Mouse (Mus musculus) embryonic facial prominence, embryonic 12.5 days (tissue): Measurements from ENCODE around the gene Tnnc2. TPM values are rescaled to one million over a fixed set of nuclear protein-coding genes. Genes with fewer than 3 reads are reported as not detected.

Experiments
- ATAC-seq: fragments of 200-750 bp; cut with Nextera tagmentation; 2 replicates; pipeline ENCODE4 v1.8.0; 2017; ENCODE audit not compliant: insufficient number of reproducible peaks, insufficient read depth, low FRiP score, low TSS enrichment
- H3K27ac ChIP-seq: fragments of 300-500 bp; sonication (generic); 2 replicates; pipeline ENCODE4 v1.5.1; 2016; ENCODE audit warnings: mild to moderate bottlenecking
- H3K27me3 ChIP-seq: fragments of 300-500 bp; sonication (generic); 2 replicates; pipeline ENCODE4 v1.6.1; 2016; ENCODE audit warnings: mild to moderate bottlenecking, moderate library complexity
- H3K36me3 ChIP-seq: fragments of 300-500 bp; sonication (generic); 2 replicates; pipeline ENCODE4 v1.6.1; 2016; ENCODE audit warnings: mild to moderate bottlenecking
- H3K4me1 ChIP-seq: fragments of 300-500 bp; sonication (generic); 2 replicates; pipeline ENCODE4 v1.6.1; 2016
- H3K4me2 ChIP-seq: fragments of 300-500 bp; sonication (generic); replicated peaks from 2 replicates; pipeline ENCODE4 v1.6.1; 2016; ENCODE audit warnings: mild to moderate bottlenecking, moderate library complexity
- H3K4me3 ChIP-seq: fragments of 300-500 bp; sonication (generic); 2 replicates; pipeline ENCODE4 v1.5.1; 2016; ENCODE audit warnings: mild to moderate bottlenecking
- H3K9ac ChIP-seq: fragments of 300-500 bp; sonication (generic); 2 replicates; pipeline ENCODE4 v1.6.1; 2016; ENCODE audit warnings: mild to moderate bottlenecking, moderate library complexity
- H3K9me3 ChIP-seq: fragments of 300-500 bp; sonication (generic); 2 replicates; pipeline ENCODE4 v1.6.1; 2016; ENCODE audit warnings: mild to moderate bottlenecking, moderate library complexity
- WGBS: fragments of 180-500 bp; shearing (Covaris S2); methylation state at CpG from one replicate; pipeline ENCODE4 v1.1.7; 2016; 5-methylcytosine and 5-hydroxymethylcytosine counted together
- polyA plus RNA-seq: library from polyadenylated mRNA; unstranded; fragments of >200 nt; fragmentation: Nextera tagmentation; extraction: Ambion mirVana; gene quantifications from 2 replicates; pipeline ENCODE4 v1.2.1, GENCODE M21; 2016

Gene Tnnc2
- polyA plus RNA-seq, 1 experiment from 2014 or later = 40.6 TPM

DNA sequence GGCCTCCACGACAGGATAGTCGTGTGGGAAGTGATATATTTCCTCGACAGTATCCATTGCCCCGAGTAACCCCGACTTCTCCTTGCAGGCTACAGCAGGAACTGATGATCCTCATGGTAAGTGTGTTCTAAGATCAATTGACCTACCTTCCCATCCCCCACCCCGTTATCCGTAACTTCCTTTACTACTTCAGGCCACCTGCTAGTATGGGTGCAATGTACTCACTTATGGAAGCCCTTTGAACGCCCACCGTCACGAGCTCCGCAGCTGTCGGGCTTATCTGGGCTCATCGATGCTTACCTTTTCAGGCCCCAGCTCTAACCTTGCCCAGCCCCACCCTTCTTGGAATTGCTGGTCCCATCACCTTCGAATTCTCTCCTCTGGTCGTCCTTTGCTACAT lies 9.5 kb downstream of the Tnnc2 start:
- H3K27me3 ChIP-seq = no peaks in the 10 kb centered on the region
- peaks cover 23% of the 10 kb centered on the region for H3K4me1 ChIP-seq
- peak overlapping the region; percentile 80 for H3K4me2 ChIP-seq
- no peak for ATAC-seq
- H3K36me3 ChIP-seq = peaks cover 50% of the 10 kb centered on the region
- H3K9ac ChIP-seq = peak overlapping the region; percentile 79
- no peaks in the 10 kb centered on the region for H3K9me3 ChIP-seq
- peak overlapping the region; percentile 91 for H3K4me3 ChIP-seq
- H3K27ac ChIP-seq = peak overlapping the region; percentile 64
- 5% methylated on average over 15 of the region's 15 CpGs for whole genome bisulfite sequencing

GRCm38 (mm10) chr2:164769258-164770037 lies 10.3 kb downstream of the Tnnc2 start, which contains the start of gene Ube2c:
Gene Ube2c, plus strand, starts transcription at chr2:164769898.
- Histone ChIP-seq H3K27me3 (no peaks in the 10 kb centered on the region), H3K4me1 (peaks cover 23% of the 10 kb centered on the region), H3K9me3 (no peaks in the 10 kb centered on the region), H3K4me2 (peak within 1 kb of the TSS; percentile 80), H3K36me3 (peaks cover 56% of the 10 kb centered on the region), H3K4me3 (peak within 1 kb of the TSS; percentile 91), H3K27ac (peak within 1 kb of the TSS; percentile 64), H3K9ac (peak within 1 kb of the TSS; percentile 79)
- WGBS = 2% methylated on average over 53 of the region's 53 CpGs
- ATAC-seq = peak; percentile 99

GRCm38 (mm10) chr2:164767812-164768540 lies 11.8 kb downstream of the Tnnc2 start:
- H3K4me1 ChIP-seq = peaks cover 23% of the 10 kb centered on the region
- no peak overlapping the region for H3K9ac ChIP-seq

DNA sequence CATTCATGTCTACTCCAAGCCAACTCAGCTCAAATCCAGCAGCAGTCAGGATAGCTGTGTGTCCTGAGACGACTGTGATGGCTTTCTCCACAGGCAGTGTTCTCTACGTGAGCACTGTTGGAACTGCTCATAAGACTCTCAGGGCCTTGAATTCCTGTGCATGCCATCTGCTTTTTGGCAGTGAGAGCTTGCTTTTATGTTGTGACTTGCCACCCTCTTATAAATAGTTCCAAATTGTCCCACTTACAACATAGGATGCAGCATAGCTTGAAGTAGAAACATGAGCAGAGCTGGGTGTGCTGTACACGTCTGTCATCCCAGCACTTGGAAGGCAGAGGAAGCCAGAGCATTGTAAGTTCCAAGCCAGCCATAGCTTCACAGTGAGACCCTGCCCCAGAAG lies 13.9 kb downstream of the Tnnc2 start:
- Histone ChIP-seq H3K9ac (no peak overlapping the region), H3K4me3 (no peak overlapping the region), H3K4me2 (no peak overlapping the region), H3K4me1 (peaks cover 8% of the 10 kb centered on the region), H3K9me3 (no peaks in the 10 kb centered on the region), H3K36me3 (peaks cover 65% of the 10 kb centered on the region), H3K27ac (no peak overlapping the region), H3K27me3 (no peaks in the 10 kb centered on the region)
- ATAC-seq = no peak
- 82% methylated on average over 3 of the region's 3 CpGs for WGBS

More at GRCm38 (mm10) chr2:164767812-164768540, 11.8 kb downstream of the Tnnc2 start:
- no peaks in the 10 kb centered on the region for H3K27me3 ChIP-seq
- H3K4me3 ChIP-seq = no peak overlapping the region
- H3K9me3 ChIP-seq = no peaks in the 10 kb centered on the region
- H3K36me3 ChIP-seq = peaks cover 63% of the 10 kb centered on the region
- no peak overlapping the region for H3K27ac ChIP-seq
- H3K4me2 ChIP-seq = no peak overlapping the region; the same call in 1 of the 2 replicates
- ATAC-seq = no peak
- 92% methylated on average over 15 of the region's 15 CpGs for WGBS

- H3K27me3 ChIP-seq = no peaks in the 10 kb centered on the region
- ATAC-seq = no peak
- no peak overlapping the region for H3K27ac ChIP-seq
- H3K36me3 ChIP-seq = peaks cover 90% of the 10 kb centered on the region
- no peaks in the 10 kb centered on the region for H3K9me3 ChIP-seq
- no peaks in the 10 kb centered on the region for H3K4me1 ChIP-seq
- H3K4me2 ChIP-seq = no peak overlapping the region
- H3K4me3 ChIP-seq = no peak overlapping the region
- no peak overlapping the region for H3K9ac ChIP-seq
- WGBS = 91% methylated on average over 7 of the region's 7 CpGs
Measured at GRCm38 (mm10) chr2:164762593-164762992, 17.2 kb downstream of the Tnnc2 start.

DNA sequence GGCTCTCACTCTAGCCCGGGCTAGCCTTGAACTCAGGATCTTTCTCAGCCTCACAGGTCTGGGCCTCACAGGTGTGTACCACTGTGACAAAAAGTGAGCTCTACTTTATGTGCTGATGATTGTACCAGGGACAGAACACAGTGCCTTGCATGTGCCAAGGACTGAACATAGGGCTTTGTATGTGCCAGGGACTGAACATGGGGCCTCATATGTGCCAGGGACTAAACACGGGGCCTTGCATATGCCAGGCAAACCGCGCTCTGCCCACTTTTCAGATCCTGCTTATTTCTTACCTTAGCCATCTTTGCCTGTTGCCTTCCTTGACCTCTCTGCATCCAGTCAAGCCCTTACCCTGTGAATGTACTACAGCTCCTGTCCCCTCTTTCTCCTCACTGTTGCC lies 17.8 kb downstream of the Tnnc2 start:
- Histone ChIP-seq H3K4me3 (no peak overlapping the region), H3K27me3 (no peaks in the 10 kb centered on the region), H3K4me1 (no peaks in the 10 kb centered on the region), H3K36me3 (peaks cover 90% of the 10 kb centered on the region), H3K4me2 (no peak overlapping the region), H3K9me3 (no peaks in the 10 kb centered on the region), H3K27ac (no peak overlapping the region), H3K9ac (no peak overlapping the region)
- 98% methylated on average over 4 of the region's 4 CpGs for WGBS
- no peak for ATAC-seq

- no peak overlapping the region for H3K27ac ChIP-seq
- no peaks in the 10 kb centered on the region for H3K27me3 ChIP-seq
- ATAC-seq = no peak
- no peak overlapping the region for H3K4me3 ChIP-seq
- H3K9me3 ChIP-seq = no peaks in the 10 kb centered on the region
- 86% methylated on average over 2 of the region's 2 CpGs for WGBS
- H3K36me3 ChIP-seq = peaks cover 90% of the 10 kb centered on the region
- H3K4me1 ChIP-seq = no peaks in the 10 kb centered on the region
- H3K4me2 ChIP-seq = no peak overlapping the region
- H3K9ac ChIP-seq = no peak overlapping the region
Measured at GRCm38 (mm10) chr2:164761502-164761901, 18.3 kb downstream of the Tnnc2 start.

- Histone ChIP-seq H3K36me3 (peaks cover 91% of the 10 kb centered on the region), H3K4me3 (no peak overlapping the region), H3K9ac (no peak overlapping the region), H3K27ac (no peak overlapping the region), H3K27me3 (no peaks in the 10 kb centered on the region), H3K4me1 (no peaks in the 10 kb centered on the region), H3K4me2 (no peak overlapping the region), H3K9me3 (no peaks in the 10 kb centered on the region)
- ATAC-seq = no peak
- 80% methylated on average over 4 of the region's 4 CpGs for WGBS
Measured at GRCm38 (mm10) chr2:164760059-164760833, 19.5 kb downstream of the Tnnc2 start.

DNA sequence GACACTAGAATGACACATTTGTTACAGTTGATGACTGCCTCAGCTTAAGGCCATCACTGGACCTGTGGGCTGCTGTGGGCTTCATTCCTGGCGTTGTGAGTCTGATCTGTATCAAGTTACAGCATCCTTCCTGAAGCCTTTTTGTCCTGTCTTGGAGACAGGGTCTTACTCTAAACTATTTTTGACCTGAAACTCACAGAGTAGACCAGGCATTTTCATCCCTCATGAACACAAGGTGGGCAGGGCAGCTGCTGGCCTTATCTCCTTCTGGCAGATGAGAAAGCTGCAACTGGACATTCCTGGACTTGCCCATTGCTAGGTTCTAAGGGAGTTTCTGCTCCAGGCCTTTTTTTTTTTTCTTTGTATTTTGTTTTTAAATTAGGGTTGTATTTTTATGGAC lies 21.1 kb downstream of the Tnnc2 start:
- H3K4me2 ChIP-seq = no peak overlapping the region
- H3K27ac ChIP-seq = no peak overlapping the region
- no peak overlapping the region for H3K4me3 ChIP-seq
- no peaks in the 10 kb centered on the region for H3K9me3 ChIP-seq
- H3K27me3 ChIP-seq = no peaks in the 10 kb centered on the region
- peaks cover 99% of the 10 kb centered on the region for H3K36me3 ChIP-seq
- WGBS = 44% methylated on average over 1 of the region's 1 CpGs
- H3K9ac ChIP-seq = no peak overlapping the region
- ATAC-seq = no peak
- no peaks in the 10 kb centered on the region for H3K4me1 ChIP-seq

- 93% methylated on average over 11 of the region's 11 CpGs for WGBS
- no peak for ATAC-seq
- Histone ChIP-seq H3K4me1 (no peaks in the 10 kb centered on the region), H3K36me3 (peaks cover 93% of the 10 kb centered on the region), H3K4me3 (no peak overlapping the region), H3K27ac (no peak overlapping the region), H3K9ac (no peak overlapping the region), H3K27me3 (no peaks in the 10 kb centered on the region), H3K4me2 (no peak overlapping the region), H3K9me3 (no peaks in the 10 kb centered on the region)
Measured at GRCm38 (mm10) chr2:164757841-164758240, 21.9 kb downstream of the Tnnc2 start.

GRCm38 (mm10) chr2:164754800-164755199 lies 25.0 kb downstream of the Tnnc2 start:
- no peaks in the 10 kb centered on the region for H3K4me1 ChIP-seq
- no peak for ATAC-seq
- no peak overlapping the region for H3K4me3 ChIP-seq
- no peak overlapping the region for H3K27ac ChIP-seq
- whole genome bisulfite sequencing = 89% methylated on average over 2 of the region's 2 CpGs
- no peaks in the 10 kb centered on the region for H3K27me3 ChIP-seq
- no peak overlapping the region for H3K4me2 ChIP-seq
- no peak overlapping the region for H3K9ac ChIP-seq
- no peaks in the 10 kb centered on the region for H3K9me3 ChIP-seq
- H3K36me3 ChIP-seq = peaks cover 88% of the 10 kb centered on the region
